Mouse (Mus musculus) layer of hippocampus, postnatal 36 days (tissue): ENCODE data around the gene Kcnmb2. TPM values are rescaled to one million over a fixed set of nuclear protein-coding genes. Genes with fewer than 3 reads are reported as not detected.

ENCODE experiments used
- DNase-seq, 2 experiments: peaks; one replicate each; pipeline ENCODE4 v3.0.0; 2022
- total RNA-seq, 2 experiments: library from RNA; stranded (reverse); gene quantifications; 2 replicates each; pipeline ENCODE4 v1.2.3; 2021

The Kcnmb2 gene
- total RNA-seq, 2 experiments from 2014 or later, result 8.1 to 9.5 TPM

- DNase-seq, result no peak
Measured at GRCm38 (mm10) chr3:32020981-32021380, 118.7 kb downstream of the Kcnmb2 start.

GRCm38 (mm10) chr3:32029375-32030050 is 127.2 kb downstream of the Kcnmb2 start:
- no peak for DNase-seq

- no peak for DNase-seq
Measured at GRCm38 (mm10) chr3:32032381-32032780, 130.1 kb downstream of the Kcnmb2 start.

GRCm38 (mm10) chr3:32043814-32044213 is 141.5 kb downstream of the Kcnmb2 start:
- DNase-seq, result peak in 1 of 2 experiments; percentile 15

GRCm38 (mm10) chr3:32048777-32049176 is 146.5 kb downstream of the Kcnmb2 start:
- no peak for DNase-seq

GRCm38 (mm10) chr3:32052596-32052995 is 150.3 kb downstream of the Kcnmb2 start:
- no peak for DNase-seq

- DNase-seq, result no peak
Measured at GRCm38 (mm10) chr3:32053610-32054241, 151.4 kb downstream of the Kcnmb2 start.

GRCm38 (mm10) chr3:32059888-32060656 is 157.8 kb downstream of the Kcnmb2 start:
- DNase-seq, result peak in 1 of 2 experiments; percentile 30

- DNase-seq, result no peak
Measured at GRCm38 (mm10) chr3:32062685-32063084, 160.4 kb downstream of the Kcnmb2 start.

- DNase-seq, result no peak
Measured at GRCm38 (mm10) chr3:32063312-32063711, 161.0 kb downstream of the Kcnmb2 start.

- DNase-seq, result no peak
Measured at GRCm38 (mm10) chr3:32067004-32067935, 165.0 kb downstream of the Kcnmb2 start.

GRCm38 (mm10) chr3:32073881-32074280 is 171.6 kb downstream of the Kcnmb2 start:
- DNase-seq, result no peak

GRCm38 (mm10) chr3:32088762-32089161 is 186.5 kb downstream of the Kcnmb2 start:
- DNase-seq, result no peak

GRCm38 (mm10) chr3:32101391-32101790 is 199.1 kb downstream of the Kcnmb2 start:
- no peak for DNase-seq

GRCm38 (mm10) chr3:32119851-32120250 is 217.5 kb downstream of the Kcnmb2 start:
- DNase-seq, result no peak

GRCm38 (mm10) chr3:32121731-32122130 is 219.4 kb downstream of the Kcnmb2 start:
- no peak for DNase-seq

GRCm38 (mm10) chr3:32125431-32125830 is 223.1 kb downstream of the Kcnmb2 start:
- DNase-seq, result no peak

GRCm38 (mm10) chr3:32128391-32128790 is 226.1 kb downstream of the Kcnmb2 start:
- no peak for DNase-seq

GRCm38 (mm10) chr3:32130696-32131095 is 228.4 kb downstream of the Kcnmb2 start:
- no peak for DNase-seq

- no peak for DNase-seq
Measured at GRCm38 (mm10) chr3:32132395-32133004, 230.2 kb downstream of the Kcnmb2 start.

- no peak for DNase-seq
Measured at GRCm38 (mm10) chr3:32144194-32144593, 241.9 kb downstream of the Kcnmb2 start.

- DNase-seq, result no peak
Measured at GRCm38 (mm10) chr3:32144655-32145054, 242.3 kb downstream of the Kcnmb2 start.
